Mouse (Mus musculus) adrenal gland, adult 2 months (tissue): Measurements from ENCODE around the gene Mcrip2. TPM values are rescaled to one million over a fixed set of nuclear protein-coding genes. Genes with fewer than 3 reads are reported as not detected.

Source experiments
- DNase-seq: peaks from one replicate; pipeline ENCODE4 v3.0.0; 2021
- polyA plus RNA-seq: library from polyadenylated mRNA; depleted of rRNA; stranded (reverse); fragments of >200 nt; gene quantifications from 2 replicates; pipeline ENCODE4 v1.2.3, GENCODE M21; 2012
- total RNA-seq, 2 experiments: library from RNA; stranded (reverse); gene quantifications; 2 replicates each; pipeline ENCODE4 v1.2.3; 2021

Gene Mcrip2
- total and polyA plus RNA-seq, 3 experiments, result 302 to 1,757 (median 466) TPM

- DNase-seq, result peak; percentile 38
Observed at GRCm38 (mm10) chr17:25880913-25881641, 12.5 kb upstream of the Mcrip2 start.

GRCm38 (mm10) chr17:25880196-25880910, 11.8 kb upstream of the Mcrip2 start, which contains the start of gene Wfikkn1:
Gene Wfikkn1 (minus strand): TSS chr17:25880858.
- no peak for DNase-seq

- DNase-seq, result peak; percentile 14
Observed at GRCm38 (mm10) chr17:25879750-25880149, 11.2 kb upstream of the Mcrip2 start.

GRCm38 (mm10) chr17:25879261-25879660, 10.7 kb upstream of the Mcrip2 start:
- DNase-seq, result peak; percentile 74

GRCm38 (mm10) chr17:25878611-25879180, 10.1 kb upstream of the Mcrip2 start:
- DNase-seq, result peak; percentile 16

- peak; percentile 30 for DNase-seq
Observed at GRCm38 (mm10) chr17:25877741-25878610, 9.4 kb upstream of the Mcrip2 start.

- DNase-seq, result no peak
Observed at GRCm38 (mm10) chr17:25877025-25877424, 8.5 kb upstream of the Mcrip2 start.

GRCm38 (mm10) chr17:25876347-25876915, 7.9 kb upstream of the Mcrip2 start:
- DNase-seq, result peak; percentile 43

- DNase-seq, result peak; percentile 94
Observed at GRCm38 (mm10) chr17:25875171-25876136, 6.9 kb upstream of the Mcrip2 start.

- peak; percentile 91 for DNase-seq
Observed at GRCm38 (mm10) chr17:25874721-25875170, 6.2 kb upstream of the Mcrip2 start, which contains the start of gene Mettl26. Gene Mettl26 (plus strand): TSS chr17:25875074.

- DNase-seq, result peak; percentile 76
Observed at GRCm38 (mm10) chr17:25874148-25874720, 5.7 kb upstream of the Mcrip2 start.

- DNase-seq, result no peak
Observed at GRCm38 (mm10) chr17:25873405-25874147, 5.0 kb upstream of the Mcrip2 start.

GRCm38 (mm10) chr17:25872676-25873075, 4.1 kb upstream of the Mcrip2 start:
- no peak for DNase-seq

GRCm38 (mm10) chr17:25871566-25871965, 3.0 kb upstream of the Mcrip2 start:
- peak; percentile 91 for DNase-seq

- no peak for DNase-seq
Observed at GRCm38 (mm10) chr17:25869954-25870353, 1.4 kb upstream of the Mcrip2 start.

- DNase-seq, result no peak
Observed at GRCm38 (mm10) chr17:25869498-25869897, 934 bp upstream of the Mcrip2 start.

- DNase-seq, result peak; percentile 92
Observed at GRCm38 (mm10) chr17:25867836-25868600, 546 bp downstream of the Mcrip2 start.

- DNase-seq, result no peak
Observed at GRCm38 (mm10) chr17:25867509-25867835, 1.1 kb downstream of the Mcrip2 start.
